Comparison of ENCODE assay signal across 19 mouse cellular contexts in the genomic region with DNA sequence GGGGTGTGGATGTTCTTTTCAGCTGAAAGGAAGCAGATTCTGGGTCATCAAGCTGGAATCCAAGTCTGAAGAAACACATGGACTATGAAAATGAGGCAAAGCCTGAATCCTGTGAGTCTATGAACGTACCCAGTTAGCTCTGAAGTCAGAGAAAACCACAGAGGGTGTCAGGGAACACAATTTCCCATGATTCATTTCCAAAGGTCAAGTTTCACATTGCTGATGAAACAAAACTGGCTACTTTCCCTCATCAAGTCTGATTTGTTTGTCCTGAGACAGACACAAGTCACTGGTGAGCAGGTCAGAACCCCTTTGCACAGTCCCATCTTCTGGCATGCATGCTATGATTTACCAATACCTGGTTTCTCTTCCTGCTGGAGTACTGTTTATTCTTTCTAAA. TPM values are rescaled to one million over a fixed set of nuclear protein-coding genes. Genes with fewer than 3 reads are reported as not detected.
DNase-seq lines count a peak whose midpoint lies in the region; ATAC-seq lines count a peak whose summit lies in the region.
"Had no signal": no experiment of that assay in that cellular context is flagged by ENCODE, and none has a peak within 500 bp of the region (broad histone marks: within the 10 kb centered on the region; RNA-seq: fewer than 3 reads in every experiment).

No protein-coding gene starts in this region.

- ATAC-seq in granulocyte monocyte progenitor cell, adult 5-6 weeks (replicated peaks; ENCODE audit: poor library complexity, severe bottlenecking): no peak
- ATAC-seq: activated CD4-positive, CD25-positive, alpha-beta regulatory T cell, adult 4 months; forebrain, embryonic 13.5 days; forebrain, embryonic 15.5 days; forebrain, postnatal 0 days; Patski had no signal

- peak; percentile 13 for DNase-seq in adrenal gland, adult 2 months
- DNase-seq in adrenal gland, adult 18-20 months (ENCODE audit: low spot score in 2 of 2): no peak
- DNase-seq in 3T3-L1 (ENCODE audit: low read depth, low spot score) (peak; percentile 54), adipocyte (ENCODE audit: low spot score) (peak; percentile 35)
- no peak for DNase-seq in embryo, embryonic 9.5 days (ENCODE audit: extremely low spot score)
- DNase-seq: adrenal gland, postnatal 10 days; adrenal gland, postnatal 25 days; cerebellum, adult 11 months; cerebellum, adult 18-20 months; cerebellum, adult 9-10 months; cerebellum, postnatal 10 days; cerebellum, postnatal 25 days; forebrain, postnatal 0 days had no signal

RNA-seq across cellular contexts. Expression of gene Arhgap11a, which starts 37.6 kb away (rescaled TPM):
- total RNA-seq in adrenal gland, adult 2 months (2021): 1 to 10 TPM; 2.1 to 2.2 TPM
- polyA plus RNA-seq in adrenal gland, adult 2 months (2012; rRNA removed): 0.13 and 0.18 TPM in 2 replicates
- total RNA-seq in adrenal gland, adult 18-20 months (2021): 1 to 10 TPM; 1.6 TPM
- total RNA-seq in granulocyte monocyte progenitor cell, adult 5-6 weeks (2014; fragmentation: Nextera tagmentation): 38.8 and 47.1 TPM in 2 replicates
- total RNA-seq in granulocyte monocyte progenitor cell, adult 5-6 weeks (2017): 43.6 and 46.7 TPM in 2 replicates

RNA-seq across cellular contexts. Expression of gene Scg5, which starts 57.1 kb away (rescaled TPM):
- 10 to 100 TPM; 35.3 to 60.8 TPM for total RNA-seq in adrenal gland, adult 2 months (2021)
- polyA plus RNA-seq in adrenal gland, adult 2 months (2012; rRNA removed): 6.3 and 11.2 TPM in 2 replicates
- 10 to 100 TPM; 44.0 to 57.9 TPM for total RNA-seq in adrenal gland, adult 18-20 months (2021)
- total RNA-seq in granulocyte monocyte progenitor cell, adult 5-6 weeks (2014; fragmentation: Nextera tagmentation): 2.8 TPM in 1 of 2 replicates, not detected in the other
- 0.52 TPM in 1 of 2 replicates, not detected in the other for total RNA-seq in granulocyte monocyte progenitor cell, adult 5-6 weeks (2017)
- total RNA-seq: ES-E14 had no signal

Comparison
In these comparisons a context has a peak if more than half of its experiments do, and no peak if none do; other contexts are left out.
1. DNase-seq: peak in adrenal gland, adult 2 months (single experiment), 3T3-L1 (single experiment) and adipocyte (single experiment); none in adrenal gland, adult 18-20 months (0 of 2) and embryo, embryonic 9.5 days (single experiment).
2. RNA of gene Arhgap11a, which starts 37.6 kb away (total RNA-seq): 38.8 to 47.1 TPM in granulocyte monocyte progenitor cell, adult 5-6 weeks; 2.1 to 2.2 TPM in adrenal gland, adult 2 months and 1.6 TPM in adrenal gland, adult 18-20 months; every median in the first group is over 10 times any median in the second.
3. RNA of gene Scg5, which starts 57.1 kb away (total RNA-seq): 35.3 to 60.8 TPM in adrenal gland, adult 2 months and 44.0 to 57.9 TPM in adrenal gland, adult 18-20 months; 0.52 to 2.8 TPM in granulocyte monocyte progenitor cell, adult 5-6 weeks; every median in the first group is over 4 times any median in the second.